Mouse (Mus musculus) c-Kit-positive CD71-negative TER-119-negative erythroid progenitor cells, embryonic 14.5 days (primary cell): ENCODE results near the gene Slc15a5.

Experiments used
- DNase-seq: peaks from one replicate; pipeline ENCODE4 v3.0.0-alpha.2; 2013; ENCODE audit warnings: low read depth

Gene Slc15a5

DNA sequence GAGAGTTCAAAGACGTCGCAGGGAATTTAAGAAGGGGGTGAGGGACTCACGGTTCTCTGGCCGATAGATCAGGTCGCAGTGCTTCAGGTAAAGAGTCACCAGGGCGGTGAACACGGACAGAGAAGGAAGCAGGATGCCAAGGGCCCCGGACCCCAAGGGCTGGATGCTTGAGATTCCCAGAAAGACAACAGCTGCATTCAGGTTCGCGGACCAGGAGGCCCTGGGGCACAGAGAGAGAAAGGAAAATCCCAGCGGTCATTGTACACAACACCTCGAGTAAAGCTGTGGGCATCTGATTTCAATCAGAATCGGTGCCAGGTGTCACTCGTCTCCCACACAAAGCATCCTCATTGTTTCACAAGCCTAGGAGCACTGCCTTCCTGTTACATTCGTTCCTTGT, 24.1 kb downstream of the Slc15a5 start:
- no peak for DNase-seq

DNA sequence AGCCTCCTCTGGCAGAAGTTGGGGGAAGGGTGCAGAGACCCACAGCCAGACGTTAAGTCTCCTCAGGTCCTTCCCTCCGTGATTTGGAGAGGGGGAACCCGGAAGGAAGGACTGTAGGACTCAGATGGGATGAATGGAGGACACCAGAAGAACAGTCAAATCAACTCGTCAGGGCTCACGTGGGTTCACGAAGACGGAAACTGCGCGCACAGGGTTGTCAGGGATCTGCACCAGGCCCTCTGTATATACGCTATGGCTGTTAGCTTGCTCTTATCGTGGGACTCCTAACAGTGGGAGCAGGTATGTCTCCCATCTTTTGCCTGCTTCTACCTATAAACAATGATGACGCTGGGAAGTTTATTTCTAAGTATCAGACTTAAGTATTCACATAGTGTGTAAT, 24.8 kb downstream of the Slc15a5 start:
- no peak for DNase-seq

DNA sequence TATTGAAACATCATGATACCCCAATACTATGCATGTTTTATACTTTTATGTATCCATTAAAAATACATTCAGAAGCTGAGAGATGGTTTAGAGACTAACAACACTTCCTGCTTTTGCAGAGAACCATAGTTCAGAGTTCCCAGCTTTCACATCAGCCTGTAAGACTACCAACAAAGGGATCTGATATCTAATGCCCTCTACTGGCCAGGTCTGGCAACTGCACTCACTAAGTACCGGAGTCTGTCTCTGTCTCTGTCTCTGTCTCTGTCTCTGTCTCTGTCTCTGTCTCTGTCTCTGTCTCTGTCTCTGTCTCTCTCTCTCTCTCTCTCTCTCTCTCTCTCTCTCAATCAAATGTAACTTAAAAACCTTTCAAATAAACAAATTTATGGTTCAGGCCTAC, 25.6 kb downstream of the Slc15a5 start:
- no peak for DNase-seq

DNA sequence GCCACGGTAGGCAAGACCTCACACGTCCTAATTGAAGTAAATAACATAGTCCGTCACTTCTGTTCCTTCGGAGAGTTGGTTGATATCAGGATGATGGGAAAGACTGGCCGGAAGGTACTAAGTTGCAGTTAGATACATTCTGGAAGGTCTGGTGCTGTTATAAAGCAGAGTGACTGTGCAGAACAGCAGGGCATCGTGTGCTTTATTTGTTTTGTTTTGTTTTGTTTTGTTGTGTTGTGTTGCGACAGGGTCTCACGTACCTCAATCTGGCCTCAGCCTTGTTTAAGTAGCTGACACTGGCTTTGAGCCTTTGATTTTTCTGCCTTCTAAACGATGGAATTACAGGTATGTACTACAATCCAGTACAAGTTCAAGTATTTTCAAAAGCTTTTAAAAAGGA, 26.0 kb downstream of the Slc15a5 start:
- DNase-seq, result no peak

DNA sequence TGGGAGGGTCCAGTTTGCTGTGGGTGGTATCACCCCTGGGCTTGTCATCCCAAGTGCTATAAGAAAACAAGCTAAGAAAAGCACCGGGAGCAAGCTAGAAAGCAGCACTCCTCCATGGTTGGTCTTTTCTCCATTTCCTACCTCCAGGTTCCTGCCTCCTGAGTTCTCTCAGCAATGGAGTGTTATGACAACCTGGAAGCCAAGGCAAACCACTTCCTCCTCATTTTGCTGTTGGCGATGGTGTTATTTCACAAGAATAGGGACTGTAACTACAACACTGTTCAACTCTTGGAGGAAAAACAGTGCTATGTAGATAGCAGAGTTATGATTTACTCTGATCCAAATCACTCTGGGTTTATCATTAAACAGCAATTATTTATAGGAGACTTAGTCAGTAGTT, 34.4 kb downstream of the Slc15a5 start:
- no peak for DNase-seq

DNA sequence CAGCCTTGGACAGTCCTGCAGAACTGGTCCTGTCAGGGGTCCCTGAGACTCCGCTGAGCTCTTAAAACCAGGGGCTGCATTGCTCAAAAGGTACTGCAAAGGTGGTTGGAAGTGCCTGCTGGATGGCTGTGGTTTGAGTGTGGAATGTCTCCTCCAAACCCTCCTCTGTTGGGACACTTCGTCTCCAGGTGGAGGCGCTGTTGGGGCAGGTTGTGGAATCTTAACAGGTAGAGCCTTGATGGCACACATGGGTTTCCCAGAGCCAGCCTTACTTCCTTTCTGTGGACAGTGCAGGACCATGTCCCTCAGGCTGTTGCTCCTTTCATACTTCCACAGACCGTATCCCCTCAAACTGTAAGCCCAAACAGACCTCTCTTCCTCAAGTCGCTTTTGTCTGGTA, 36.8 kb downstream of the Slc15a5 start:
- no peak for DNase-seq

DNA sequence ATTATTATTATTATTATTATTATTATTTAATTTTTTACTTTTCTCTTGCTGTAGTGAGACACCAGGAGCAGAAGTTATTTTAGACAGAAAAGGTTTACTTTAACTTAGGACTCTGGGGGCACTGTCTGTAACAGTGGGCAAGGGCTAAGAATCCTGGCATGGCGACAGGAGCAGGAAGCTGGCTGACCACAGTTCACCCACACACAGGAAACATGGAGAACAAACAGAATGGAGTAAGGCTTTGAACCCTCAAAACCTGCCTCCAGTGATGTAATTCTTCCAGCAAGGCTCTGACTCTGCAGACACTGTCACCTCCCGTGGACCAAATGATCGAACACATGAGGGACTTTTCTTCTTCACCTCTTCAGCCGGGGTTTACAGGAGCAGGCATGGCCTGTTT, 37.9 kb downstream of the Slc15a5 start:
- DNase-seq, result no peak

DNA sequence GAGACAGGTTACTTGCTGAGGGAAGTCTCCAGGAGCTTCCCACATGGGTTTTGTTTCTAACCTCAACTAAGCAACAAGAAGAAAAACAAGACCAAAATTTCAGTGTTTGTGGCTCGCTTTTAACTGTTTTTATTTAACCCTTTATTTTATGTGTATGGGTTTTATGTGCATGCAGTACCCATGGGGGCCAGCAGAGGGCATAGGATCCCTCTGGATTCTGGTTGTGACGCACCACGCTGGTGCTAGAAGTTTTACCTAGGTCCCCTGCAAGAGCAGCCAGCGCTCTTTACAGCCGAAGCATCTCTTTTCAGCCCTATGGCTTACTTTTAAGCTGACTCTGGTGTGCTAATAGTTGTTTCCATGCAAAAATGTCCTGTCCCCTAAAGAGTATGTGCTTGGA, 42.1 kb downstream of the Slc15a5 start:
- DNase-seq, result no peak

DNA sequence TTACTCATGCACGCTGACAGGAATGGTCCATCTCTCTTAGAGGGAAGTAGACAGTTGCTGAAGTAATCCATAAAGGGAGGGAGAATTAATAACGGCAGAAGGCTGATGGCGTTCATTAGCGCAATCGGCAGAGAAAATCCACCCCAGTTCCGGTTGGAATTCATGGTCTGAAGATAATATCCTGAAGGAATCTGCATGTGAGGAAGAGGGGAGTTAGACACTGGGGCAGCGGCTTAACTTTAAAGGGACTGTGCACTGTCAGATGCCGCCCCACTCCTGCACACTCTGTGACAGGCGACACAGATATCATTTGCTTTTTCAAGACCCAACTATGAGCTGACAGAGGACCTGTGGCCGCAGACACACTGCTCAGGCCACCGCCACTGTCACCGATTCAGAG, 42.8 kb downstream of the Slc15a5 start:
- DNase-seq, result no peak

DNA sequence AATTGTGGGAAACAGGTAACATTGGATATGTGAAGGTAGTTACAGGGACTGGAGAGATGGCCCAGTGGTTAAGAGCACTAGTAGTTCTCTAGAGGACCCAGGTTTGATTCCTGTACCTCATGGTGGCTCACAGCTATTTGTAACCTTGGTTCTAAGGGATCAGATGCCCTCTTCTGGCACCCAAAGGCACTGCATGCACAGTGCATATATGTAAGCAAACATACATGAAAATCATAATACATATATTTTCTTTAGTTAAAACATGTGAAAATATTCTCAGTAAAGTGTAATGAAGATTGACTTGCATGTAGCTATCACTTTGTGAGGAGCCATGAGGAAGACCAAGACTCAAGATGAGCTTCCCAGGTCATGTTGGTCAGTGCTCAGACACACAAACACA, 62.8 kb downstream of the Slc15a5 start:
- no peak for DNase-seq

DNA sequence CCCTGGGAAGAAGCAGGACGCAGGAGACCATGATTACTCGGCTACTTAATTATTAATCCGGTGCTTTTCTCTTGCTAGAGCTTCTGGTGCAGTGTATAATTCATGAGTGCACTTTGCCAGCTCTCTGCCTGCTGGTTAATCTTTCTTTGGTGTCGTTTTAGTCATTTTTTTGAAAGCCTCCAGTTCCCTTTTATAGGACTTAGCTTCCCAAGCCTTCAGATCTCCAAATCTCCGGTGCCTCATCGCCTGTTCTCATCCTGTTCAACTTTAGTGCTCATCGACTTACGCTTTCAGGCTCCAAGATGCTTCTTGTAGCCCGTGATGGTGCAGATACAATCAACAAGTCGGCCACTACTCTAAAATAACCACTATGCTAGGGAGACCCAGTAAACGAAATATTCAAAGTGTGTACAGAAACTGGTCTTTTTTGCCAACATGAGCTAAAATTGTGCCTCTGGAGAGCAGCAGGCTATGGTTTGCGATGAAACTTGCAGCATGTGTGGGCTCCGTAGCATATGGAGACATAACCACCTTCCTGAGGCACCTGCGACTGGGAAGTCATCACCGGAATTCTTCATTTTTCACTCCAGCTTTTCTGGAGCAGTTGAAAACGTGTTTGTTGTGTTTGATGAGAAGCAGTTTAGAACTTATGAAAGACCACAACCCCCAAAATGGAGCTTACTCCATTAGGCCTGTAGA, 64.6 kb downstream of the Slc15a5 start:
- DNase-seq, result no peak

DNA sequence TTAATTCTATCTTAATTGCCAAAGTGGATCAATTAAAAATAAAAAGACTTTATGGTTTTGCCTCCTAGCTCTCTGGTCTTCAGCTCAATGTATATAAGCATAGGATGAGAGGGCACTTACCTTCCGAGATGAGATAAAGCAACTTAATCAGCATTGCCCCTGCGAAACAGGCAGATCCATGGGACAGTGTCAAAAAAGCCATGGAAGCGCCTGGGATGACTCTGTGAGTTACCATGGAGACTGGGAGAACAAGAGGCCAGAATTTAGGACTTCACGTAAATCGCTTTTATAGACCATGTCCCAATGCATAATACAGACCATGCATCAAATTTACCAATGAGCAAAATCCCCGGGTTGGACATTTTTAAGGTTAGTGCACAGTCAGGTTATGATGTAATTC, 67.8 kb downstream of the Slc15a5 start:
- DNase-seq, result no peak

DNA sequence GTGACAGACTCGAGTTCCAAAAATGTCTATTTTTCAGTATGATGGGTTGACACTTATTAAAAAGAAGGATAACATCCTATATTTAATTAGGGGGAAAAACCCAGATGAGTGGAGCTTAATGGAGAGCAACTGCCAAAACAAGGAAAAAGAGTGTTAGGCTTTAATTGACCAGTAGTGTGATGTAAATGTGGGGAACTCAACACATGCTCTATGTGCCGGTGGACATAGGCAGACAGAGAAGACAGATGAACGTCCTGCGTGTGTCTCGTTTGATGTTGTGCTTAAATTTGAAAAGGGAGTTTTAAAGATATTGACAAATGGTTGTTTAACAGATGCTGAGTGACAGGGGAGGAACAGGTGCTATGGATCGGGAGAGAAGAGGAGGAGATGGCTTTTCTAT, 72.0 kb downstream of the Slc15a5 start:
- no peak for DNase-seq

DNA sequence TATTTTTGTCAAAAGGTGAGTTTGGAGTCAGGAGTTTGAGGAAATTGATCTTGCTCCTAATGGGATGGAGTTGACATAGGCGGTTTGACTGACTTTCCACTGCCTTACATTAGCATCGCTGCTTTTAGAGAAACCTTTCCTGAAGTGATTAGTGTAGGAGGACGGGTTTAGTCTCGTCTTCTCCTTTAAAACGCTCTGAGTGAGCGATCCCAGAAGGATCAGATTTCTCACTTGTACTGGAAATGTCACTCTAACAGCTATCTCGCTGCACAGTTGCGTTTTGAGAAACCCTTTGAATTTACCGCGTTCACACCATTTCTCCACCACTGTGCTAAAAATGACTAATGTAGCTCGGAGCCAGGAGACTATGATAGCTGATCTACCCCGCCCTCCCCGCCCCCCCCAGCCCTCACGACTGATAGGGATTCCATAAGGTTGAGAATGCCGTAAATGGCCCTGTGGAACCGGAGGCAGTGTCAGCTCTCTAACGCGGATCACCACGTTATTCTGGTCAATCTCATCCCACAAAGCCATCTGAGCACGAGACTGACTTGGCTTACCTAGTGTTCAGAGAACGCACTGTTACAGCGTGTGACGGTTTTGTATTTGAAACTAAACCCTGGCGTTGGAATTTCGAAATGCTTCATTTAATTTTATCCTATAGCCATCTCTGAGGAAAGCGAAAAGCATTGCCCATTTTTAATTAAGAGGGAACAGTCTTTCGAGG, 73.0 kb downstream of the Slc15a5 start:
- no peak for DNase-seq

DNA sequence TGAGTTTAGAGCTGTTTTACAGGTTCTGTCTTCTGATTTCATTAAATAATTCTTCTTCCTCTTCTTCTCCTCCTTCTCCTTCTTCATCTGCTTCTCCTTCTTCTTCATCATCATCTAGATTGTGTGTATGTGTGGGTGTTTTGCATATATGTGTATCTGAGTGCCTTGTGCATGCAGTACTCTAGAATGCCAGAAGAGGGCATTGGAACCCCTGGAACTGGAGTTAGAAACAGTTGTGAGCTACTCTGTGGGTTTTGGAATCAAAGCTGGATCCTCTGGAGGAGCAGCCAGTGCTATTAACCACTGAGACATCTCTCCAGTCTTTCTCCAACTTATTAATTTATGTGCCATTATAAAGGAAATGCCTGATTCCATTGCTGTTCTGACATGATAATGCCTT, 89.9 kb downstream of the Slc15a5 start:
- DNase-seq, result no peak

DNA sequence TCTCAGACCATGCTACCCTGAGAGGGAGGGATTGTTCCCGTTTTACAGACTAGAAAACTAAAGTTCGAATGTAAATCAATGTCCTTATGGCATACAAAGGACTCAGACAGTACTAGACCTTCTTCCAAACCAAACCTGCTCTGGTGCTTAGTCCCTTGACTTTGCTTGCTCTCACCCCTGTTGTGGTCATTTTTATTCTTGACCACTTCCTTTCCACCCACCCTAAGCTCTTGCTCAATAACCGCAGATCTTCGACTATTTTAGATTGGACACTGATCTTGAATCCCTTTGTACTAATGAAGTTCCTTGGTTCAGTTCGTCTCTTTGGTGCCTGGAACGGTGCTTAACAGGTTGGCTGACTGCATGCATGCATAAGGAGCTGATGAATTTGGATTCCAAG, 94.5 kb downstream of the Slc15a5 start:
- DNase-seq, result no peak

DNA sequence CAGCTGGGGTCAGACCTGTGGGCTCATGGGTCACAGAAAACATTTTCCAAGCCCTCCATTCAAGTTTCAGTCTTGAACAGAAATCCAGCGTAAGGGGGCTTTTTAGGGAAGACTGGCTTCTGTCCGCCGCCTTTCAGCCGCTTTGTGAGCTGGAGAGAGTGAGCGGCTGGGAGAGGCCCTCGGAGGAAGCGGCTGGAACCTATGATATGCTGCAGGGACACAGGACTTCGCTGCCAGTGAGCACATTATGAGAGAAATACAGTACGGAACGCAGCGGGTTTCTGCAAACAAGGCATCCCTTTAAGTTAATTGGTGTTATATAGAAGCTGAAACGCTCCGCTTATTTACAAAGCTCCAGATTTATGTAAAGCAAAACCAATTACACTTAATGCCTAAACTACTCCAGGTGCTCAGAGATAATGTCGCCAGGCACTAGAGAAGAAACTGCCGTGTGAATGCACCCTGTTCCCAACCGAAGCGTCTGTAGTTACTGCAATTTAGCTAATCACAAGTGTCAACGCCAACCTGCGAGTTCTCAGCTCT, 97.5 kb downstream of the Slc15a5 start:
- no peak for DNase-seq

DNA sequence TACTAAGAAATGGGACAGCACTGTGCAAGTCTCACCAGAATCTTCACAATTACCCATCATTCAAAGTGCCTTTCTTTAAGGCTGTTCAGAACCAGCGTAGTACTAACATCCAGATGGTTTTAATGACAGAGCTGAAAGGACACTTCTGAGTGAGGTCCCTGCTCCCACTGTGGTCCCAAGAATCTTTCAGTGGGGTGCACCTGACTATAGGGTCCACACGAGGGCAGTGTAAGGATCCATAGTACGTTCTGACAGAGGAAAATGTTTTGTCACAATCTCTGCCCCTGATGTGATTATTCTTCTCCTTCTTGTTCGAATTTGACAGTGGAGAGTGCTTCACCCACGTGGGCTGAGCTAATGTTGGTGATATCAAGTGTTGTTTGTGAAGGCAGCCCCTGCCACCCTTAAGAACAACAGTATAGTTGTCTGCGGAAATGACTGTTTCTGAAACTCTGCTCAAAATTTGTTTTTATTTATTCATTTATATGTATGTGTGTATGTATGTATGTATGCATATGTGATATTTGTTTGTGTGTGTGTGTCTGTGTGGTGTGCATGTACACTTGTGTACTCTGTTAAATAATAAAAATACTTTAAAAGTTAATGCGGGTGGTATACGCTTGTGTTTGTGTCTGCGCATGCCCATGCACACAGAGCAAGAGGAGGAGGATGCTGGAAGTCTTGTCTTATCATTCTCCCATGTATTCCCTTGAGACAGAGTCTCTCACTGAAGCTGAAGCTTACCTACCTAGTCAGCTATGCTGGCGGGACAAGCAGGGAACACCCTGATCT, 98.6 kb downstream of the Slc15a5 start:
- no peak for DNase-seq

DNA sequence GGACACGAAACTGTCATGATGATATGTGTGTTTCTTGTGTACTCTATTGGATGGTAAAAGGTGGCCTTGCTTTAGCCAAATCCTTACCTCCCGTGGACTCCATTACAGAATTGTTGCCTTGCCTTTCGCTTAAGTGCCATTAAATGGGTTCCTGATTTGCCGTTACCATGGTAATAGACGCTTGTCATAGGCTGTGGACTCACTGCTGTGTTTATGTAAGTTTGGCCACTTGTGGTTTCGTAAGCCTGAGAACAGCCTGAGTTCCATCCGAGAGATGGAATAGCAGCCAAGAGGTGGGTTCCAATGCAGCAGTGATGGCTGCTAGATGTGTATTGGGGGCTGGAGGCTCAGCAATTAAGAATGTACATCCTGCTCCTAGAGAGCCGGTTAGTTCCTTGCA, 99.3 kb downstream of the Slc15a5 start:
- DNase-seq, result no peak

DNA sequence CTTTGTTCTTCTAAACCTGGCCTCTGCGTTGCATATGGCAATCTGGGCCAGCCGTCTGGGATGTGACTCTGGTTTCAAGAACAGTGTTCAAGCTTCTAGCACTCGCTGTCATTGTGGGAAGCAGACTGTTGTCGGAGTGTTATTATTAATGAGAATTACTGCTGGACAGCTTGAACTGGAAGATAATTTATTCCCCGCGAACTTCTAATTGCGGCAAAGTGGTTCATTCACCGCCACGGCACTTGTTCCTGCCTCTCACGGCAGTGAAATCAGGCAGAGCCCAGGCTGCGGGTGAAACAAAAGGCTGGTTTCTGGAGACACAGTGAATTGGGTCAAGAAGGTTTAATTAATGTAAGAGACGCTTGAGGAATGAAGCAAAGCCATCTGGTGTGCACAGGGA, 99.9 kb downstream of the Slc15a5 start:
- DNase-seq, result no peak

DNA sequence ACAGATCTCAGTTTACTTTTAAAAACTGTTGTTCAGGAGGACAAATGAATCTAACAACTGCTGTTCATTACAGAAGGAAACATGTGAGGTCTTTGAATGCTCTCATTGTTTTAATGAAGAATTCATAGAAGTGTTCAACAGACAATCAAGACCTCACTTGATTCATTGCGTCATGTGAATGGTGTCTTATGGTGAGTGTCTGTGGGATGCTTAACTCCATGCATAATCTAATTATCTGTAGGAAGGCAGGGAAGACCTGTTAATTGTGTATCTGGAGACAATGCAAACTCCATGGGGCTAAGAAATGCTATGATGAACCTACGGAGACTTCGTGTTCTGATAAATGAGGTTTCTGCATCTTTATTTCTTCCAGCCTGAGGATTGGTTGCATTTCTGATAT, 103.7 kb downstream of the Slc15a5 start:
- no peak for DNase-seq

DNA sequence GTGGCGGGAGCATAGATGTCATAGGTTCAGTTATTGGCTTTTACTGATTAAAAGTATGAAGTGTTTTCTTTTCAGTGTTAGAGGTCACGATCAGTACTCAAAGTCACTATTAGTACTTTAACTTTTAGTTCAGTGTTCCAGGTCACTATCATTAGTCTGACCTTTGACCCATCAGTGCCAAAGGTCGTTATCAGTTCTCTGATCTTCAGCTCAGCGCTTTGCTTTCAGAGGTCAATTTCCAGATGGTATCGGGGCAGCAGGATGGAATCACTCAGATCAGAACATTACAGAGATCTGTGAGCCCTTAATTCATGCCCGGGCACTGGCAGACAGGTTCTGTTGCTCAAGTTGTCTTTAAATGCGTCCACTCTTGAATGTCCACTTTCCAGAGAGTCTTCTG, 116.0 kb downstream of the Slc15a5 start:
- no peak for DNase-seq

DNA sequence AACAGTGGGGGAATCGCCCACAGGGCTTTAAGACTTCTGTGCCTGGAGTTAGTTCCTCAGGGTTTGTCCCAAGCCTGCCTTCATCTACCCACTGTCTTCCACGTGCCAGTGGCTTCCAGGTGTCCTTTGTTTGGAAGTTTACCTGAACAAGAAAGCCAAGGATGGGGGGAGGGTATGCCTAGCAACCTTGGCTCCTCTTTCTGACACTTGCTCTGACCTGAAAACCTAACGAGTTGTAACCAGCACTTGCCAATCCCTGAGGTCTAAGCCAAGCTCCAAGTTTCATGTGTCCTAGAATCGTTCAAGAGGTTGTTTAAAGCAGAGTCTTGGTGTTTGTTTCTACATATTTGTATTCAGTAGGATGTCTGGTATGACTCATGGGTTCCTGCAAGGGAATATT, 116.9 kb downstream of the Slc15a5 start:
- no peak for DNase-seq
